Mouse (Mus musculus): Measurements from ENCODE around the gene Rgr.

The Rgr gene

GRCm38 (mm10) chr14:36989784-36990183 lies 59.0 kb downstream of the Rgr start:
- peak; percentile 59 to 68 for DNase-seq

GRCm38 (mm10) chr14:36985693-36986092 lies 63.1 kb downstream of the Rgr start:
- peak; percentile 40 to 60 for DNase-seq
